Mouse (Mus musculus) c-Kit-positive CD71-positive TER-119-positive erythroid progenitor cells, embryonic 14.5 days (primary cell): Measurements from ENCODE around the gene Gm4301.
"Not testable (repeated sequence)": the region's sequence is repeated elsewhere in the genome, so short reads cannot be mapped to it uniquely, and the experiment has no call there.

ENCODE experiments used
- DNase-seq: peaks from one replicate; pipeline ENCODE4 v3.0.0-alpha.2; 2013; ENCODE audit warnings: low spot score

Gene Gm4301

GRCm38 (mm10) chr10:100335376-100335775, at the start of gene Gm4301:
Gene Gm4301, plus strand, starts transcription at chr10:100335676.
- DNase-seq: not testable (repeated sequence)

GRCm38 (mm10) chr10:100296105-100296504, 39.4 kb upstream of the Gm4301 start:
- DNase-seq: no peak

- not testable (repeated sequence) for DNase-seq
These were observed 35.4 kb upstream of the Gm4301 start for GRCm38 (mm10) chr10:100300106-100300505.

- not testable (repeated sequence) for DNase-seq
These were observed 5.1 kb downstream of the Gm4301 start, which contains the start of gene Gm4302 for GRCm38 (mm10) chr10:100340536-100340935. Gene Gm4302, plus strand, starts transcription at chr10:100340836.

GRCm38 (mm10) chr10:100345672-100346071, 10.2 kb downstream of the Gm4301 start, which contains the start of gene Gm4303:
Gene Gm4303, plus strand, starts transcription at chr10:100345972.
- DNase-seq: not testable (repeated sequence)

GRCm38 (mm10) chr10:100350793-100351192, 15.3 kb downstream of the Gm4301 start, which contains the start of gene Gm4305:
Gene Gm4305, plus strand, starts transcription at chr10:100351093.
- not testable (repeated sequence) for DNase-seq

GRCm38 (mm10) chr10:100356841-100357240, 21.4 kb downstream of the Gm4301 start:
- DNase-seq: not testable (repeated sequence)

GRCm38 (mm10) chr10:100361038-100361437, 25.6 kb downstream of the Gm4301 start, which contains the start of gene Gm4307:
Gene Gm4307, plus strand, starts transcription at chr10:100361338.
- not testable (repeated sequence) for DNase-seq

- DNase-seq: not testable (repeated sequence)
These were observed 47.0 kb downstream of the Gm4301 start, which contains the start of gene Gm4312 for GRCm38 (mm10) chr10:100382460-100382859. Gene Gm4312, minus strand, starts transcription at chr10:100382560.
